Mouse (Mus musculus): ENCODE results near the gene Olfr31.

GRCm38 (mm10) chr14:14345948-14346812 lies 23.6 kb downstream of the Olfr31 start, which contains the start of gene Il3ra:
- TF ChIP-seq CTCF (IDR thresholded peaks at IDR 0.05) = no peak
- no peak for TF ChIP-seq POLR2A (IDR thresholded peaks at IDR 0.05; ENCODE audit: insufficient read depth, low read depth, low read length)
